Mouse (Mus musculus): ENCODE measurements around the gene Tsnaxip1.

- no peak for TF ChIP-seq POLR2A (IDR thresholded peaks at IDR 0.05; ENCODE audit: borderline replicate concordance, insufficient read depth, low read length)
- no peak for TF ChIP-seq CTCF (IDR thresholded peaks at IDR 0.05; ENCODE audit: borderline replicate concordance, insufficient read depth, low read depth, low read length)
Observed at GRCm38 (mm10) chr8:105850611-105851010, 23.1 kb downstream of the Tsnaxip1 start.

Measured in cerebellum, adult 2 months (tissue).